Mouse (Mus musculus) CH12.LX (cell line): ENCODE measurements around the gene Rbms1. TPM values are rescaled to one million over a fixed set of nuclear protein-coding genes. Genes with fewer than 3 reads are reported as not detected.

ENCODE experiments used
- DNase-seq: peaks from one replicate; pipeline ENCODE4 v3.0.0-alpha.2; 2013; ENCODE audit errors: extremely low read depth
- H3K27ac ChIP-seq: 2 replicates; pipeline ENCODE4 v1.5.1; 2012; ENCODE audit warnings: low read depth, mild to moderate bottlenecking, control low read depth, moderate library complexity; ENCODE audit not compliant: insufficient read depth
- H3K27me3 ChIP-seq: replicated peaks from 2 replicates; pipeline ENCODE3; 2012; ENCODE audit warnings: inconsistent platforms
- H3K36me3 ChIP-seq, 2 experiments: replicated peaks in 1 of 2; 2 replicates each; pipeline versions ENCODE3 to v1.6.1; 2012; ENCODE audit warnings: inconsistent platforms in 1 of 2, low read length in 1 of 2, mild to moderate bottlenecking in 1 of 2, mixed read lengths in 1 of 2, moderate library complexity in 1 of 2; ENCODE audit not compliant: control insufficient read depth in 1 of 2, insufficient read depth in 1 of 2
- H3K4me1 ChIP-seq, 2 experiments: 2 replicates each; pipeline ENCODE4 v1.6.1; 2012; ENCODE audit warnings: inconsistent platforms in 1 of 2, moderate library complexity in 1 of 2; ENCODE audit not compliant: insufficient read depth in 2 of 2, control insufficient read depth in 1 of 2
- H3K4me2 ChIP-seq: 2 replicates; pipeline ENCODE4 v1.6.1; 2012; ENCODE audit warnings: low read depth, mild to moderate bottlenecking, control low read depth; ENCODE audit not compliant: poor library complexity, insufficient read depth, severe bottlenecking
- H3K4me3 ChIP-seq, 3 experiments: fragments of 150-350 bp in 1 of 3; sonication (generic) in 1 of 3; replicated peaks in 1 of 3; 2 replicates each; pipeline versions ENCODE3 to v1.5.1; 2011 to 2012; ENCODE audit warnings: low read depth in 2 of 3, low read length in 2 of 3, mild to moderate bottlenecking in 2 of 3, moderate library complexity in 2 of 3, control low read depth in 1 of 3, improper control_type of control experiment in 1 of 3, inconsistent platforms in 1 of 3, mixed read lengths in 1 of 3; ENCODE audit not compliant: poor library complexity in 1 of 3
- H3K79me2 ChIP-seq: replicated peaks from 2 replicates; pipeline ENCODE4 v1.6.1; 2012; ENCODE audit warnings: mild to moderate bottlenecking, moderate library complexity; ENCODE audit not compliant: control insufficient read depth, poor library complexity, insufficient read depth, severe bottlenecking; ENCODE audit errors: extremely low read depth
- H3K9ac ChIP-seq: 2 replicates; pipeline ENCODE4 v1.6.1; 2012; ENCODE audit warnings: low read depth, mild to moderate bottlenecking, control low read depth, moderate library complexity; ENCODE audit not compliant: insufficient read depth
- H3K9me3 ChIP-seq: replicated peaks from 2 replicates; pipeline ENCODE3; 2012; ENCODE audit warnings: low read length, inconsistent platforms, mixed read lengths
- BHLHE40 ChIP-seq: IDR thresholded peaks from 2 replicates; pipeline ENCODE4 v1.6.1; 2011; ENCODE audit warnings: mild to moderate bottlenecking, low read depth, low read length, improper control_type of control experiment
- CHD1 ChIP-seq: IDR thresholded peaks from 2 replicates; pipeline ENCODE4 v1.6.1; 2012; ENCODE audit warnings: low read depth, low read length, improper control_type of control experiment, inconsistent platforms
- CHD2 ChIP-seq: IDR thresholded peaks from 2 replicates; pipeline ENCODE4 v1.6.1; 2011; ENCODE audit warnings: low read length, improper control_type of control experiment
- CTCF ChIP-seq, 2 experiments: IDR thresholded peaks in 1 of 2; conservative IDR thresholded peaks in 1 of 2; 2 replicates each; pipeline ENCODE4 v1.5.1; 2011 to 2012; ENCODE audit warnings: low read depth in 2 of 2, low read length in 2 of 2, improper control_type of control experiment in 1 of 2, inconsistent platforms in 1 of 2, mild to moderate bottlenecking in 1 of 2, moderate library complexity in 1 of 2
- E2F4 ChIP-seq: IDR thresholded peaks from 2 replicates; pipeline ENCODE4 v1.6.1; 2011; ENCODE audit warnings: low read depth, low read length, improper control_type of control experiment; ENCODE audit not compliant: insufficient replicate concordance
- ELF1 ChIP-seq: IDR thresholded peaks from 2 replicates; pipeline ENCODE4 v1.6.1; 2014; ENCODE audit warnings: low read depth, mild to moderate bottlenecking, inconsistent platforms, low read length, improper control_type of control experiment
- EP300 ChIP-seq: IDR thresholded peaks from 2 replicates; pipeline ENCODE4 v1.6.1; 2011; ENCODE audit warnings: low read length, improper control_type of control experiment
- ETS1 ChIP-seq: conservative IDR thresholded peaks from 2 replicates; pipeline ENCODE4 v1.6.1; 2012; ENCODE audit warnings: low read depth, mild to moderate bottlenecking, inconsistent platforms, low read length, improper control_type of control experiment, moderate library complexity
- GABPA ChIP-seq: IDR thresholded peaks from 2 replicates; pipeline ENCODE4 v1.6.1; 2012; ENCODE audit warnings: low read depth, low read length, improper control_type of control experiment, inconsistent platforms; ENCODE audit not compliant: insufficient replicate concordance
- HCFC1 ChIP-seq: IDR thresholded peaks from 2 replicates; pipeline ENCODE4 v1.6.1; 2012; ENCODE audit warnings: low read depth, mild to moderate bottlenecking, inconsistent platforms, low read length, improper control_type of control experiment
- JUND ChIP-seq: conservative IDR thresholded peaks from 2 replicates; pipeline ENCODE4 v1.6.1; 2011; ENCODE audit warnings: low read depth, low read length, improper control_type of control experiment
- KAT2A ChIP-seq: IDR thresholded peaks from 2 replicates; pipeline ENCODE4 v1.6.1; 2012; ENCODE audit warnings: low read length, improper control_type of control experiment, inconsistent platforms; ENCODE audit not compliant: insufficient replicate concordance
- MAFK ChIP-seq: IDR thresholded peaks from 2 replicates; pipeline ENCODE4 v1.6.1; 2011; ENCODE audit warnings: low read length, improper control_type of control experiment; ENCODE audit not compliant: insufficient replicate concordance
- MAX ChIP-seq: IDR thresholded peaks from 2 replicates; pipeline ENCODE4 v1.6.1; 2011; ENCODE audit warnings: low read length, improper control_type of control experiment
- MEF2A ChIP-seq: IDR thresholded peaks from 2 replicates; pipeline ENCODE4 v1.6.1; 2014; ENCODE audit warnings: low read depth, mild to moderate bottlenecking, inconsistent platforms, low read length, improper control_type of control experiment, borderline replicate concordance
- MXI1 ChIP-seq: IDR thresholded peaks from 2 replicates; pipeline ENCODE4 v1.6.1; 2011; ENCODE audit warnings: mild to moderate bottlenecking, low read depth, low read length, improper control_type of control experiment
- NELFE ChIP-seq: IDR thresholded peaks from 2 replicates; pipeline ENCODE4 v1.6.1; 2011; ENCODE audit warnings: low read depth, low read length, improper control_type of control experiment
- NRF1 ChIP-seq: IDR thresholded peaks from 2 replicates; pipeline ENCODE4 v1.6.1; 2014; ENCODE audit warnings: low read depth, mild to moderate bottlenecking, inconsistent platforms, low read length, improper control_type of control experiment, moderate library complexity
- POLR2A ChIP-seq: IDR thresholded peaks from 2 replicates; pipeline ENCODE4 v1.6.1; 2011; ENCODE audit warnings: low read depth, mild to moderate bottlenecking, improper control_type of control experiment, low read length
- POLR2AphosphoS2 ChIP-seq: IDR thresholded peaks from 2 replicates; pipeline ENCODE4 v1.6.1; 2011; ENCODE audit warnings: low read depth, low read length, improper control_type of control experiment
- RCOR1 ChIP-seq: conservative IDR thresholded peaks from 2 replicates; pipeline ENCODE4 v1.6.1; 2012; ENCODE audit warnings: low read depth, mild to moderate bottlenecking, inconsistent platforms, low read length, improper control_type of control experiment
- SIN3A ChIP-seq: IDR thresholded peaks from 2 replicates; pipeline ENCODE4 v1.6.1; 2012; ENCODE audit warnings: low read length, improper control_type of control experiment, inconsistent platforms
- TBP ChIP-seq: conservative IDR thresholded peaks from 2 replicates; pipeline ENCODE4 v1.6.1; 2011; ENCODE audit warnings: low read depth, low read length, improper control_type of control experiment
- TCF12 ChIP-seq: IDR thresholded peaks from 2 replicates; pipeline ENCODE4 v1.6.1; 2014; ENCODE audit warnings: low read depth, mild to moderate bottlenecking, inconsistent platforms, low read length, improper control_type of control experiment
- UBTF ChIP-seq: IDR thresholded peaks from 2 replicates; pipeline ENCODE4 v1.6.1; 2012; ENCODE audit warnings: low read depth, mild to moderate bottlenecking, inconsistent platforms, low read length, improper control_type of control experiment, moderate library complexity
- USF1 ChIP-seq: IDR thresholded peaks from 2 replicates; pipeline ENCODE4 v1.6.1; 2014; ENCODE audit warnings: low read depth, mild to moderate bottlenecking, inconsistent platforms, low read length, improper control_type of control experiment
- USF2 ChIP-seq: conservative IDR thresholded peaks from 2 replicates; pipeline ENCODE4 v1.6.1; 2011; ENCODE audit warnings: low read depth, low read length, improper control_type of control experiment
- ZKSCAN1 ChIP-seq: IDR thresholded peaks from 2 replicates; pipeline ENCODE4 v1.6.1; 2012; ENCODE audit warnings: low read depth, inconsistent platforms, low read length, improper control_type of control experiment, borderline replicate concordance
- ZMIZ1 ChIP-seq: IDR thresholded peaks from 2 replicates; pipeline ENCODE4 v1.6.1; 2012; ENCODE audit warnings: low read depth, mild to moderate bottlenecking, inconsistent platforms, low read length, improper control_type of control experiment
- dilution Hi-C: fragments of 300-500 bp; cut with MboI; formaldehyde crosslinking; loops from 2 replicates; pipeline ENCODE4 v1.14.3; 2020; ENCODE audit warnings: low sequenced_read_pairs; ENCODE audit not compliant: extremely low pct_unique_long_range_greater_than_20kb, extremely low pct_ligation_motif_present
- in situ Hi-C: fragments of 300-500 bp; cut with MboI; formaldehyde crosslinking; loops from 3 replicates; pipeline ENCODE4 v1.14.3; 2019; ENCODE audit warnings: low sequenced_read_pairs, low pct_ligation_motif_present, low pct_unique_long_range_greater_than_20kb, mixed read lengths
- polyA plus RNA-seq: library from polyadenylated mRNA; unstranded; fragments of >175 nt; gene quantifications from 2 replicates; pipeline ENCODE4 v1.2.1, GENCODE M21; 2012; ENCODE audit warnings: low read depth; ENCODE audit not compliant: insufficient read length
- total RNA-seq, 2 experiments: library from RNA; depleted of rRNA; stranded (reverse); fragments of 300-350 nt in 1 of 2; fragments of >200 nt in 1 of 2; gene quantifications; 2 replicates each; pipeline ENCODE4 v1.2.3; 2012 to 2014

Rbms1 gene
- total and polyA plus RNA-seq, 3 experiments: 10.6 to 33.9 (median 12.6) TPM

- Histone ChIP-seq H3K4me1 (no peaks in the 10 kb centered on the region; a peak in 1 of 4 replicates), H3K27ac (no peak overlapping the region), H3K9ac (no peak overlapping the region), H3K4me3 (no peak overlapping the region), H3K79me2 (no peaks in the 10 kb centered on the region), H3K36me3 (no peaks in the 10 kb centered on the region), H3K27me3 (no peaks in the 10 kb centered on the region), H3K9me3 (no peaks in the 10 kb centered on the region), H3K4me2 (no peak overlapping the region)
- TF ChIP-seq MEF2A (no peak), CHD1 (no peak), ZKSCAN1 (no peak), E2F4 (no peak), TBP (no peak), TCF12 (no peak), RCOR1 (no peak), MAX (no peak), JUND (no peak), SIN3A (no peak), POLR2A (no peak), CHD2 (no peak), ZMIZ1 (no peak), CTCF (conservative IDR thresholded peaks at IDR 0.05 in 1 of 2, IDR thresholded peaks at IDR 0.05 in 1 of 2; ENCODE audit: low read depth in 2 of 2, low read length in 2 of 2) (no peak), ETS1 (no peak), UBTF (no peak)
- dilution Hi-C loops: no loop called here
- no peak for DNase-seq
- in situ Hi-C loops: loop anchor here (25.0 kb wide), 1 partner anchor 548 kb away; no protein-coding TSS in a partner anchor
Measured at GRCm38 (mm10) chr2:60914524-60915280, 48.3 kb downstream of the Rbms1 start.

GRCm38 (mm10) chr2:60913281-60913680 lies 49.7 kb downstream of the Rbms1 start:
- H3K9ac ChIP-seq: no peak overlapping the region
- no peak overlapping the region for H3K27ac ChIP-seq
- no peaks in the 10 kb centered on the region for H3K9me3 ChIP-seq
- H3K4me1 ChIP-seq: no peaks in the 10 kb centered on the region
- no peak overlapping the region for H3K4me3 ChIP-seq
- no peak for DNase-seq
- no peak for TF ChIP-seq TCF12
- TF ChIP-seq NELFE: no peak
- no peak for TF ChIP-seq UBTF
- TF ChIP-seq USF2: no peak
- no peak for TF ChIP-seq POLR2AphosphoS2
- TF ChIP-seq MAFK: no peak
- TF ChIP-seq USF1: no peak
- TF ChIP-seq MXI1: no peak
- no peak for TF ChIP-seq KAT2A
- no peak for TF ChIP-seq BHLHE40
- no peak for TF ChIP-seq GABPA
- TF ChIP-seq NRF1: no peak
- no peak for TF ChIP-seq ELF1
- no peak for TF ChIP-seq HCFC1
- TF ChIP-seq RCOR1: no peak
- no peak for TF ChIP-seq EP300
- no peak for TF ChIP-seq CHD2
- H3K36me3 ChIP-seq: no peaks in the 10 kb centered on the region
- no peak overlapping the region for H3K4me2 ChIP-seq
- in situ Hi-C loops: loop anchor here (25.0 kb wide), 1 partner anchor 549 kb away; no protein-coding TSS in a partner anchor
- H3K27me3 ChIP-seq: no peaks in the 10 kb centered on the region
- dilution Hi-C loops: no loop called here
- H3K79me2 ChIP-seq: no peaks in the 10 kb centered on the region
